Mouse (Mus musculus) left cerebral cortex, adult 9 months (tissue): ENCODE measurements around the gene Tmem262.

Experiments
- DNase-seq, 2 experiments: peaks; one replicate each; pipeline ENCODE4 v3.0.0; 2022; ENCODE audit warnings: low spot score in 2 of 2

Gene Tmem262

GRCm38 (mm10) chr19:6101186-6101585, 21.4 kb downstream of the Tmem262 start:
- DNase-seq, result no peak

DNA sequence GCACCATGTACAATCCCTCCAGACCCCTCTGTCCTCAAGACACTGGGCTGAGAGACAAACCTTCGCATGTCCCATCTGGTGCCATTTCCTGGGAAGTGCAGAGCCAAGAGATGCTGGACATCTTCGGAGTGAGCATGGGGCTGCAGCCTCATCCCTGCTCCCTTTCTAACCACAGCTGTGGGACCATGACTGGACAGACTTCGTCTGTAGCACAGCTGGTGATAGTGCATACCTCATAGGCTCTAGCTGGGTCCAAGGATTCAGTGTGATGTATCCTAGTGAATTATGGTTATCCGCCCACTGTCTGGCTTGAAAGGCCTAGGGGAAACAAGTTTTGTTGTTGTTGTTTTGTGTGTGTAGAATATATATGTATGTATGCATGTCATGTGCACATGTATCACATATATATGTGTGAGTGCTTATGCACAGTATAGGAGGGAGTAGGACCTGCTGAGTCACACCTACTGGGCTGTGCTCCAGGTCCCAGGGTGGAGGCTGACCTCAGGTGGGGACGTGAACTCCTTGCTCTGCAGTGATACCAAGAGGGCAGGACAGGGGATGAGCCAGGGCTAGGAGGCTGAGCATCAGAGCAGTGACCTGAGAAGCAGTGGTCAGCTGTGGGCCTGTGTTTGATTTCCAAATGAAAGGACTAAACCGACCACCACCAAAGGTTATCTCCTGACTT, 22.5 kb downstream of the Tmem262 start:
- DNase-seq, result no peak

- no peak for DNase-seq
Measured at GRCm38 (mm10) chr19:6104476-6104875, 24.6 kb downstream of the Tmem262 start.

- no peak for DNase-seq
Measured at GRCm38 (mm10) chr19:6105586-6105985, 25.8 kb downstream of the Tmem262 start, which contains the start of gene Naaladl1. Gene Naaladl1 (plus strand): TSS chr19:6105782.

GRCm38 (mm10) chr19:6113116-6113515, 33.3 kb downstream of the Tmem262 start:
- DNase-seq, result no peak

GRCm38 (mm10) chr19:6116113-6116850, 36.4 kb downstream of the Tmem262 start:
- no peak for DNase-seq

DNA sequence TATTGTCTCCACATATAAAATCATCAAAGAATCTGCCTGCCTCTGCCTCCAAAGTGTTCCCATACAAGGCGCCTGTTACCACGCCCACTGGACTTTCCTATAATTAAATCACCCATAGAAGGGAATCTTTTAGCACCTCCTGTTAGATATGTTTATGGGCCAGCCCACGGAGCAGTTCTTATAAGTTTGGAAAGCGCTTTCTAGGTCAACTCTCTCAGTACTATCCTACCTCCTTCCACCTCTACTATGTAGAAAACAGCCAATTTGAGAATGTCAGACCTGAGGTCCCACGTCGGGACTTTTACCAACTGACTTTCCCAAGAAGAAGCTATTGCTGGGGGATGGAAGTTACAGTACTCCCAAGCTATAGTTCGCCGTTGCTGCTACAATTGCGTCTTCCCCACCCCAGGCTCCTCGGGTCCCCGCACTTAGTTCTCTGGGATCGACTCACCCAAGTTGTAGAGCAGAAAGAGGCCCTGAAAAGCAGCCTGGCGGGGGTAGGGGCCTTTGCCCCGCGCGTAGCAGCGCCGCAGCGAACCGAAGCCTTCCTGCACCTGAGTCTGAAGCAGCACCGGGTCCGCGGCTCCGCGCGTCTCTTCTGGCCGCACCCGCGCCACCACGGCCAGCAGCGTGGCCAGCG, 37.6 kb downstream of the Tmem262 start:
- DNase-seq, result no peak

- DNase-seq, result peak; percentile 70 to 92
Measured at GRCm38 (mm10) chr19:6117986-6118676, 38.3 kb downstream of the Tmem262 start, which contains the start of gene Sac3d1. Gene Sac3d1 (minus strand): TSS chr19:6118650.

DNA sequence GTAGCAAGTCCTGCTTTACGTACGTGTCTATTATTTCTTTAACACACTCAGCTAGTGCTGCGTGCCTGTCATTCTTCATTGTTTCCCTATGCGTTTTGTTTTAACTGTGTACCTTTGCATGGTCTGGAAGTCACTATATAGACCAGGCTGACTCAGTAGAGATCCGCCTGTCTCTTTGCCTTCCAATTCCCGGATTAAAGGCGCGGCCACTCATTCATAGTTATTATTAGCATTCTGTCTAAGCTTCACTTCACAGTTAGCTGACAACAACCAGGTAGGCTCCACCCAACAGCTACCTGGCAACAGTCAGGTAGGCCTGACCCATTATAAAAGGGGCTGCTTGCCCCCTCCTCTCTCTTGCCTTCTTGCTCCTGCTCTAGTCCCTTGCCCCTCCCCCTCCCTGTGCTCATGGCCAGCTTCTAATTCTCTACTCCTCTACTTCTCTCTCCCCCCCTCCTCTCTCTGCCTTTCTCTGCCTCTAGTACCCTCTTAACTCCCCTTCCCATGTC, 38.9 kb downstream of the Tmem262 start:
- DNase-seq, result no peak

- no peak for DNase-seq
Measured at GRCm38 (mm10) chr19:6121761-6122160, 41.9 kb downstream of the Tmem262 start.

DNA sequence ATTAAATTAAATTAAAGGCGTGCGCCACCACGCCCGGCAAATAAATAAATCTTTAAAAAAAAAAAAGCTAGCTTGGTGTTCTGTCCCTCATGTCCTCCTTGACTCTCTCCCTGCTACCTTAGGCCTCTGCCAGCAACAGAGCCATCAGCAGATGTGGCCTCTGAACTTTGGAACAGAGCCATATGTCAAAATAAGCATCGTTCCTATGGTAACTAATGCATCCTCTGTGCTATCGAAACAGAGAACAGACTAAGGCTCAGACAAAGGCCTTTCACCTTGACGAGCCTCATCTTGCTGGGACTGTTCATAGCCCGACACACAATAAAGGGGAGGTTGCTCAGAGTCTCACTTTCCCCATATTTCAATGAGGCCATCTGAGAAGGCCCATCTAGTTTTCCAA, 43.5 kb downstream of the Tmem262 start:
- no peak for DNase-seq

DNA sequence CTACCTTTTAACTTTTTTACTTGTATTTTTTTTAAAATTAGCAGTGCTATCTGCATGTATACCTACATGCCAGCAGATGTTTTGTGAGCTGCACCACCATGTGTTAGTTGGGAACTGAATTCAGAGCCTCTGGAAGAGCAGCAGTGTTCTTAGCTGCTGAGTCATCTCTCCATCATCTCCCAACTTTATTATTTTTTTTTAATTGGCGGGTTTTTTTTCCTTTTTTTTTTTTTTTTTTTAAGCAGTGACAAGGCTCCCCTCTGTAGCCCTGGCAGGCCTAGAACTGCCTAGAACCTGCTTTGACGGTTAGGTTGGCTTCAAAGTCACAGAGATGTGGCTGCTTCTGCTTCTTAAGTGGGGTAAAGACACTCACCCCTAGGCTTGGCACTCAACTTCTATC, 45.1 kb downstream of the Tmem262 start:
- DNase-seq, result no peak

- DNase-seq, result peak in 1 of 2 experiments; percentile 53
Measured at GRCm38 (mm10) chr19:6126289-6126688, 46.5 kb downstream of the Tmem262 start.

GRCm38 (mm10) chr19:6126789-6127580, 47.2 kb downstream of the Tmem262 start:
- DNase-seq, result no peak

- peak; percentile 94 to 97 for DNase-seq
Measured at GRCm38 (mm10) chr19:6127760-6128341, 48.0 kb downstream of the Tmem262 start, which contains the start of gene Snx15. Gene Snx15 (minus strand): TSS chr19:6128304.
